Mouse (Mus musculus) kidney, postnatal 14 days (tissue): ENCODE results near the gene Pex11g.

Source experiments
- DNase-seq: peaks from one replicate; pipeline ENCODE4 v3.0.0; 2022; ENCODE audit warnings: mixed read lengths

Pex11g gene

DNA sequence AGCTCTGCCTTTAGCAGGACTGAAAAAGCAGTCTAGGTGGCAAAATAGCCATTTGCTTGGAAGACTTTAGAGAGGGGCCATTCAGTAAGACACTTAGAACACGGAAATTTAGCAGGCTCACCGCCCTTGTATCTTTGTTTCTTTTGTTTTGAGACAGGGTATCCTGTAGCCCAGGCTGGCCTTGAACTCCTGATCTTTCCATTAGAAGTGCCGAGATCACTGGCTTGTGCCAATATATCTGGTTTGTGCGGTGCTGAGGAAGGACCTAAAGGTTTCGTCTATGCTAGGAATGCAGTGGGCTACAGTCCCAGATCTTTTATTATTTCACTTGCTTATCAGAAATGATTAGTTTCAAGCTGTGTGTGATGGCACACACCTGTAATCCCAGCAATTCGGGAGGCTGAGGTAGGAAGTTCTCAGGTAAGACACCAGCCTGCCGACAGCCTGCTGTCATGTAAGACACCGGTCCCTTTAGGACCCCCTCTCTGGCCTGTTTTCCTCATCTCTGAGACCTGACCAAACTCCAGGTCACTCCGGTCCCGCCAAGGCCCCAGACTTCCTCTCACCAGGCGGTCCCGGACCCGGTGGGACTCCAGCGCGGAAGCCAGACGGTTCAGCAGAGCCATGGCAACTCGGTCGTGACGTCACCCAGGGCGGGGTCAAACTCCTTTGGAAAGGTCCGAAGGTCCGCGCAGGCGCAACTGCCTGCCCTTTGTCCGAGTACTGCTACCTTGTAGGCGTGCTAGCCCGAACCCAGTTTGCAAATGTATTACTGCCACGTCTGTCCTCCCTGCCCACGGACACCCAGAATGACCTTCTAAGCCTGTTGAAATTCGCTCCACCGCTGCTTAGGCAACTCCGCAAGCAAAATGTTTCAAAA, at the start of gene Pex11g:
Gene Pex11g, minus strand, starts transcription at position 675 of the 880 bp plus-strand sequence.
- peak; percentile 99 for DNase-seq

DNA sequence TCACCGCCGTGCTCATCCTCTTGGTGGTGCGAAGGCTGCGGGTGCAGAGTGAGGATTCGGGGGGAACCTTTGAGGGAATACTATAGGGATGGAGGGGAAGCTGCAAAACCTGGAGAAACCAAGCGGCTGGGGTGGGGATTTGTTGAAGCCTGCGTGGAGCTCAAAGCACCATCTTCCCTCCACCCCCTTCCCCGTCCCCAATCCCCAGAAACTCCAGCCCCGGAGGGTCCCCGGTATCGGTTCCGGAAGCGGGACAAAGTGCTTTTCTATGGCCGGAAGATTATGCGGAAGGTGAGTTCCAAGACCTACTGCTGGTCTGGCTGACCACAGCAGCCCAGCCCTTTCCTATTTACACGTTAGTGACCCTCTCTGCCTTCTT, 49.6 kb upstream of the Pex11g start:
- peak; percentile 50 for DNase-seq

DNA sequence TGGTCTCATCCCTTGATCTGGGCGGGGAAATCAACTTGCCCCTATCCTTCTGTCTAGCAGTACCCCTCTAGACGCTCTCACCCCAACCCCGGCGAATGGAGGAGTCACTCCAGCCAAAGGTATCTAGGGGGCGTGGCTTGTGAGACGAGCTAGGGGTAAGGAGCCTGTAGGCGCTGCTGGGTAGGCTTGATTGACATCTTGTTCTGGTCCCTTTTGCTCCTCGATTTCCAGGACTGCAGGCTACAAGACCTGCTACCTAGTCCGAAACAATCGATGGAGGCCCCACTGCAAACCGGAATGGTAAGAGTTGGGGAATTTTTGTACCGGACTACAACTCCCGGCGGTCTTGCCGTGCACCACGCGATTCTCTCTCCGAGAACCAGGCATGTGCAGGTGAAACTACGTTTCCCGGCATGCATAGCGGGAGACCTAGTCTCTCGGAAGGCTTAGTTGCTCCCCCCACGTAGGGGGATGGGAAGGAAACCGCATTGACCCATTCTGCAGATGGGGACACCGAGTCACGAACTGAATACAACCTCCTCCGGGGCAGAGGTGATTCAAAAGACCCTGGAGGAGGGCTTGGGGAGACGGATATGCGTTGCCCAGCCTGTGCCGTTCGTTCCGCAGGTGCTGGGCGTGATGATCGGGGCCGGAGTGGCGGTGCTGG, 49.1 kb upstream of the Pex11g start:
- peak; percentile 96 for DNase-seq

- peak; percentile 78 for DNase-seq
Observed at GRCm38 (mm10) chr8:3515771-3516417, 48.4 kb upstream of the Pex11g start.

DNA sequence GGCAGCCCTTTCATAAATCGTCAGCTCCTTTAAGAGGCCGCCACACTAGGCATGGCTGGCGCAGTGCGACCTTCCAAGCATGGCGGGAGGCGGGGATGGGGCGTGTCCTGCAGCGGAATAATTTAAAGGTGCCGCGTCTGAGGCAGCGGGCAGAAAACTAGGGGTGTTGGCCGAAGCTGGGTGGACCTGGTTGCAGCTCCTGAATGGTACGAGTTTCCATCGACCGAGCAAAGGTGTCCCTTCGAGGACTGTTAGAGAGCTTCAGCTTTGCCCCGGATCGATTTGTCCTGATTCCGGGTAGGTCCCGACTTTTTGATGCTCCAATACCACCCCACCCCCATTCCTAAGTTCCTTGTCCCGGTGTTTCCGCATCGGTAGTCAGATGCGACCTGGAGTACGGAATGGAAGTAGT, 47.8 kb upstream of the Pex11g start, which contains the start of gene Pnpla6:
Gene Pnpla6, plus strand, starts transcription at position 125 of the 412 bp plus-strand sequence.
- peak; percentile 93 for DNase-seq

DNA sequence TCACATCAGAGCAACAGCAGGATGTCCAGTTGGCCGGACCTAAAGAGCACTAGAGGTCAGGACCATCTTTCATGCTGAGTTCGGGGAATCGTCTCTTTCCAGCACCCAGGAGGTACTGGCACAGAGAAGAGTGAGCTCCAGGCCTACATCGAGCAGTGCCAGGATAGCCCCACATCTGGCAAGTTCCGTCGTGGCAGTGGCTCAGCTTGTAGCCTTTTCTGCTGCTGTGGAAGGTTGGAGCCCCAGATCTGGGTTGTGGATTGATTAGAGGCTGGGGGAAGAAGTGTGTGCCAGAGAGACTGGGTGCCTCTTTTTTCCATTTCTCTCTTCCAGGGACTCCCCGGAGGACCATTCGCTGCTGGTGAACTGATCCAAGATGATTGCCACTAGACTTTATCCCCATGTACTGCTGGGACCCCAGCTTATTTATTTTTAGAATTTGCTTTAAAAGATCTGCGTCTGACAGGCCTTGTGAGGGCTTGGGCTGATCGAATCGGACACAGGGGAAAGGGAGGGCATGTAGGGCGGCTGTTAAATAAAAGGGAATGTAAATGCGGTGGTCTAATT, 47.3 kb upstream of the Pex11g start:
- DNase-seq, result no peak

- DNase-seq, result no peak
Observed at GRCm38 (mm10) chr8:3507979-3508754, 40.7 kb upstream of the Pex11g start.

DNA sequence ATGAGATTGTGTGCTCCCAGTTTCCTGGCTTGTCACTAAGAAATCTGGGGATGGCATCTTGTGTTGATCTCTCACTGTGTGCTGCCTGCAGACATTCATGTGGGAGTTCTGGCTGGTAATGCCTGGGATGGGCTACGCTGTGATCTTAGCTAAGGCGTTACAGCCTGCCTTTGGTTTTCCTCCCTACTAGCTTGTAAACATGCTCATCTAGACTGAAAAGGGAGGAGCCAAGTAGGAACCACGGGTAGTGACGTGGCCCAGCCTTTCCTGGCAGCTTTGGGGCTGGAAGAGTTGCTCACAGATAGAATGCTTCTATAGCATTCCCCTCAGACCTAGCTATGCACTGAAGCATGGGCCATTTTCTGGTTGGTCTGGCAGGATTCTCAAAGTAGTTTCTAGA, 34.7 kb upstream of the Pex11g start:
- DNase-seq, result no peak

DNA sequence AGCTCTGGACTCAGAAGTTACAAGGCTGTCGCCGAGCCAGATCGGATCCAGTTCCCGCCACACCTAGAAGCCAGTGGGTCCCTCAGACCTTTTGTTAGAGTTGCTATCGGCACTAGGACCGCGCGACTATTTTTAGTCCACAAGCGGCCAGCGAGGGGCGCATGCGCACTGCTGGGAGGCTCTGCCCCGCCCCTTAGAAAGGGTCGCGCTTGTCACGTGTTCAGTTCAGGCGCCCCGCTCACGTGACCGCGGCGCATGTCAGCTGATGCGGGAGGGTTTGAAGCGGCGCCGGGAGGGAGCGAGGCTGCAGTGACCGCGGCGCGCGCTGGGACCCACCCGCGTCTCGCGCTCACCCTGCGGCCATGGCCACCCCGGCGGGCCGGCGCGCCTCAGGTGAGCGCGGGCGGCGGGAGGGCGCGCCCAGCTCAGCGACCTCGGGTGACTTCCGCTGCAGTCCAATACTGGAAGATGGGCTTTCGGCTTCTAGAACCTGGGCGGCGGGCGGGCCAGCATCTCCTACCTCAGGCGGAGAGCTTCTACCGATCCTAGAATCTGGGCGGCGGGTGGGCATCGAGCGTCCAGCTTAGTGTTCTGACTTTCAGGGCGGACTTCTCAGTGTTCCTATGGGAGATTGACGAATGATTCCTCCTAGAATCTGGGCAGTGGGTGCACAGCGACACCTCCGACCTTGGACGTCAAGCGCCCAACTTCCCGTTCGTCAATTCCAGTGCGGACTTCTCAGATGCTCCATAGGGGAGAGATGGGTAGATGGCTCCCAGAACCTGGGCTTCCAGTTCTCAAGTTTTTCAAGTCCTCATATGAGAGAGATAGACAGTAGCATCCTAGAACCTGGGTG, 33.0 kb upstream of the Pex11g start, which contains the start of gene Mcoln1:
Gene Mcoln1, plus strand, starts transcription at position 223 of the 856 bp plus-strand sequence.
- DNase-seq, result peak; percentile 99

- DNase-seq, result no peak
Observed at GRCm38 (mm10) chr8:3499751-3500150, 32.3 kb upstream of the Pex11g start.

- DNase-seq, result no peak
Observed at GRCm38 (mm10) chr8:3498583-3498982, 31.1 kb upstream of the Pex11g start.

GRCm38 (mm10) chr8:3496428-3496748, 28.9 kb upstream of the Pex11g start:
- DNase-seq, result no peak

DNA sequence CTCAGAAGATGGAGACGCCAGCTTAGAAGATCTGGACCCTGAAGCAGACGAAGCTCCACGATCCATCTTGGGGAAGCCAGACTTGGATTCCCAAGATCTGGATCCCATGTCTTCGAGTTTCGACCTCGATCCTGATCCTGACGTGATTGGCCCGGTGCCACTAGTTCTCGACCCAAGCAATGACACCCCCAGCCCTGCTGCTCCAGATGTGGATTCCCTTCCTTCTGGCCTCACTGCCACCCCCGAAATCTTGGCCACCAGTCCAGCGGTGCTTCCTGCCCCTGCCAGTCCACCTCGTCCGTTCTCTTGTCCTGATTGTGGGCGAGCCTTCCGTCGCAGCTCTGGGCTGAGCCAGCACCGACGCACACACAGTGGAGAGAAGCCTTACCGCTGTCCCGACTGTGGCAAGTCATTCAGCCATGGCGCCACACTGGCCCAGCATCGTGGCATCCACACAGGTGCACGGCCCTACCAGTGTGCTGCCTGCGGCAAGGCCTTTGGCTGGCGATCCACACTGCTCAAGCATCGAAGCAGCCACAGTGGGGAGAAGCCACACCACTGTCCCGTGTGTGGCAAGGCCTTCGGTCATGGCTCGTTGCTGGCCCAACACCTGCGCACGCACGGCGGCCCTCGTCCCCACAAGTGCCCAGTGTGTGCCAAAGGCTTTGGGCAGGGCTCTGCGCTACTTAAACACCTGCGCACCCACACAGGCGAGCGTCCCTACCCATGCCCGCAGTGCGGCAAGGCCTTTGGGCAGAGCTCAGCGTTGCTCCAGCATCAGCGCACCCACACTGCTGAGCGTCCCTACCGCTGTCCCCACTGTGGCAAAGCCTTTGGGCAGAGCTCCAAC, 28.3 kb upstream of the Pex11g start:
- no peak for DNase-seq

- no peak for DNase-seq
Observed at GRCm38 (mm10) chr8:3493845-3494208, 26.3 kb upstream of the Pex11g start.

DNA sequence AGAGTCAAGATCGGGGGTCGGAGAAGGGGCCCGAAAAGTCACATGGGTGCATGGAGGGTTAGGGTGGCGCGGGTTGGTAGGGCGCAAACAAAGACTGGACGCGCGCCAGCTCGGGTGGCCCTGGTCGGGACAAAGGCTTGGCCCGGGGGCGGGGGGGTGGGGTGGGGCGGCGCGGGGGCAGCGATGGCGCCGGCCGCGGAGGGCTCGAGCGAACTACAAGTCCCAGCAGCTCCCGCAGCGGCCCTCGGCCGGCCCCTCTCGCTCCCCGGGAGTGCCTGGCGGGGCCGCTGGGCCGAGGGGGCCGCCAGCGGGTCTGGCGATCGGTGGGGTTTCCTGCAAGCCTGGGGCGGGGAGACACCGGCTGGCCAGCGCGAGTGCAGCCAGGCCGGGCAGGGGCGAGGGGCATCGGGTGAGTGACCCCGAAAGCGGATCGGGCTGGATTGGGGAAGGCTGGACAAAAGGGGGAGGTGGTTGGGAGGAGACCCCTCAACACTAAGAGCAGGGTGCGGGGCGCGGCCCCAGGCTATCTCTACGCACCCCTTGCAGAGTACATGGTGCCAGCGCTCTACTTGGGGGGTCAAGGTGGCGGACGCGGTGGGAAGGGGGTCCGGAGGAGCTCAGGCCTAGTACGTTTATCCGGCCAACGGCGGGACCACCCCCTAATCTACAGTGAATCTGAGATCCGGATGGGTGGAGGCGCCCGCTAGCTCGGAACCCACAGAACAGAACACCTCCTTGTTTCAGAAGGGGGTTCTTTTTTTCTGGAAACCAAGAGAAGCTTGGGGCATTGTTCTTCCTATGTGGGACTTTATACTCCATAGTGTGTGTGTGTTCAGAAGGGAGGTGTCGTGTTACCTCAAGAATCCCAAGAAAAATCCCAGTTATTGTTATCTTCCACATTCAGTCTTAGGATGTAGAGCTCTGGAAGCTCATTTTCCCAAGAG, 25.7 kb upstream of the Pex11g start, which contains the start of gene Zfp358:
Gene Zfp358, plus strand, starts transcription at position 238 of the 944 bp plus-strand sequence.
- peak; percentile 87 for DNase-seq

DNA sequence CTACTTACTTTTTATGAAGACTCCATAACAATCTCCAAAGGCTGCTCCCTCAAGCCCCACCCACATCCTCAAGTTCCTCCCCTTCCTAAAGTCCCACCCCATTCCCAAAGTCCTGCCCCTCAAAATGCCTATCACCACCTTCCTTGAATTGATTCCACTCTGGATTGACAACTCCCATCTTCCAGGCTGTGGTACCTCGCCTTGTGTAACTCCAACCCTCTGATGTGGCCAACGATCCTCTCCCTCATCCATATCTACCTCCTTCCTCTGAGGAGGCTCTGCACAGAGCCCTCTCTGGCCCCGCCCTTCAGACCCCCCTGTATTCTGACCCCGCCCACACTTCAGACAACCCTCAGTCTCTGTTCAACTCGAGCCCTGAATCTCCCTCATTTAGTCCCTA, 17.7 kb upstream of the Pex11g start:
- no peak for DNase-seq

GRCm38 (mm10) chr8:3483546-3483945, 16.1 kb upstream of the Pex11g start:
- no peak for DNase-seq

- no peak for DNase-seq
Observed at GRCm38 (mm10) chr8:3482240-3482740, 14.8 kb upstream of the Pex11g start.

DNA sequence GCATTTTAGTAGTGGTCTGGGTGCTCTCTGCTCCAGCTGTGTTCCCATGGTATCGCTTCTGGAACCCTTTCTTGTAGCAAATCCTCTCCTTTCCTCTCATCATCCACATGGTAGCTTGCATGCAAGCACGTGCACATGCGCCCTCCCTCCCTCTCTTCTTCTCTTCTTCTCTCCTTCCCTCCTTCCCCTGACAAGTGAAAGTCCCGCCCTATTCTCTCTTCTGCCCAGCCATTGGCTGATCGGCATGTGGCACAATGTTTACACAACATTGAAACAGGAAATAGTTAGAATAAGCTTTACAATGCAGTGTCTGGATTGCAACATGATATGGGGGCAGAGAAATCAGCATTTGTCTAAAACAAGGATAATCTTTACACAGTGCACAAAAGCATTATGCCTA, 14.1 kb upstream of the Pex11g start:
- no peak for DNase-seq
